9 mouse cellular contexts compared by ENCODE assay signal in genomic region chr6:121017436-121018031, GRCm38 (mm10).
DNase-seq lines count a peak whose midpoint lies in the region; ATAC-seq and TF ChIP-seq lines count a peak whose summit lies in the region.
"Had no signal": no experiment of that assay in that cellular context is flagged by ENCODE, and none has a peak within 500 bp of the region (broad histone marks: within the 10 kb centered on the region; RNA-seq: fewer than 3 reads in every experiment).

No protein-coding gene starts in this region.

- H3K9me3 ChIP-seq in liver, embryonic 11.5 days (ENCODE audit: control insufficient read depth, low read length) = no peaks in the 10 kb centered on the region
- no peaks in the 10 kb centered on the region for H3K9me3 ChIP-seq in midbrain, embryonic 16.5 days (replicated peaks; ENCODE audit: control insufficient read depth, low read length, poor library complexity, severe bottlenecking)

- no peaks in the 10 kb centered on the region for H3K27me3 ChIP-seq in liver, adult 2 months (ENCODE audit: control insufficient read depth, insufficient read depth, low read length)
- no peaks in the 10 kb centered on the region for H3K27me3 ChIP-seq in liver, embryonic 11.5 days (replicated peaks; ENCODE audit: control insufficient read depth, insufficient read depth, low read length)
- H3K27me3 ChIP-seq in midbrain, embryonic 16.5 days (ENCODE audit: control insufficient read depth, insufficient read depth, low read depth, low read length) = no peaks in the 10 kb centered on the region

- no peak for TF ChIP-seq POLR2A in liver, adult 2 months (IDR thresholded peaks at IDR 0.05; ENCODE audit: extremely low read depth, insufficient read depth, low read length)

- peaks cover 13% of the 10 kb centered on the region; the same call in 1 of the 2 replicates for H3K36me3 ChIP-seq in liver, adult 2 months (ENCODE audit: control insufficient read depth, insufficient read depth, low read length)
- peaks cover 21% of the 10 kb centered on the region for H3K36me3 ChIP-seq in liver, embryonic 11.5 days (ENCODE audit: control insufficient read depth, insufficient read depth, low read length)
- peaks cover 38% of the 10 kb centered on the region for H3K36me3 ChIP-seq in midbrain, embryonic 16.5 days (ENCODE audit: control insufficient read depth, insufficient read depth, low read length)

- H3K4me2 ChIP-seq in liver, embryonic 11.5 days = no peak overlapping the region
- no peak overlapping the region for H3K4me2 ChIP-seq in midbrain, embryonic 16.5 days (ENCODE audit: low read length)

- H3K4me1 ChIP-seq in liver, adult 2 months (ENCODE audit: control insufficient read depth, insufficient read depth, low read length) = peaks cover 32% of the 10 kb centered on the region
- H3K4me1 ChIP-seq in liver, embryonic 11.5 days (replicated peaks; ENCODE audit: control insufficient read depth, insufficient read depth, low read length) = no peaks in the 10 kb centered on the region
- H3K4me1 ChIP-seq in midbrain, embryonic 16.5 days (ENCODE audit: control insufficient read depth, insufficient read depth, low read length) = peaks cover 2% of the 10 kb centered on the region; the same call in 1 of the 2 replicates

- DNase-seq in liver, adult 2 months (ENCODE audit: extremely low read depth, low read depth, low spot score) = peak; percentile 97
- DNase-seq in liver, embryonic 11.5 days (ENCODE audit: low spot score) = no peak
- DNase-seq in cerebellum, adult 11 months = peak; percentile 70
- peak; percentile 77 to 86 for DNase-seq in heart, postnatal 10 days
- peak; percentile 55 for DNase-seq in lung, postnatal 25 days (ENCODE audit: low spot score)
- no peak for DNase-seq in left cerebral cortex, adult 11 months (ENCODE audit: low spot score)
- no peak for DNase-seq in layer of hippocampus, postnatal 14 days (ENCODE audit: low spot score in 2 of 2)

- WGBS in liver, adult 2 months = 17% methylated on average over 12 of the region's 12 CpGs
- 74% methylated on average over 12 of the region's 12 CpGs for WGBS in liver, embryonic 11.5 days
- WGBS in midbrain, embryonic 16.5 days = 72% methylated on average over 12 of the region's 12 CpGs

- H3K79me2 ChIP-seq in liver, adult 2 months (ENCODE audit: control insufficient read depth, insufficient read depth, low read length) = no peaks in the 10 kb centered on the region

- H3K9ac ChIP-seq in liver, adult 2 months (ENCODE audit: low read depth, low read length) = no peak overlapping the region
- H3K9ac ChIP-seq in liver, embryonic 11.5 days (ENCODE audit: low read depth, low read length) = no peak overlapping the region
- no peak overlapping the region for H3K9ac ChIP-seq in midbrain, embryonic 16.5 days (ENCODE audit: low read depth, low read length)

- H3K4me3 ChIP-seq in liver, adult 2 months (ENCODE audit: insufficient read depth, low read depth, low read length) = no peak overlapping the region
- H3K4me3 ChIP-seq in liver, embryonic 11.5 days (ENCODE audit: low read depth, low read length) = no peak overlapping the region
- H3K4me3 ChIP-seq in midbrain, embryonic 16.5 days (ENCODE audit: low read depth, low read length) = no peak overlapping the region
- H3K4me3 ChIP-seq: myocyte had no signal

- ATAC-seq in liver, embryonic 11.5 days (replicated peaks; ENCODE audit: low FRiP score) = no peak
- no peak for ATAC-seq in midbrain, embryonic 16.5 days

- H3K27ac ChIP-seq in liver, adult 2 months (replicated peaks; ENCODE audit: insufficient read depth, low read depth, low read length) = peak overlapping the region; percentile 76
- no peak overlapping the region for H3K27ac ChIP-seq in liver, embryonic 11.5 days (ENCODE audit: low read depth, low read length)
- H3K27ac ChIP-seq in midbrain, embryonic 16.5 days (ENCODE audit: low read length) = no peak overlapping the region

- TF ChIP-seq CTCF in liver, adult 2 months (IDR thresholded peaks at IDR 0.05; ENCODE audit: low read depth, low read length) = no peak

- intact Hi-C loops in heart, postnatal 10 days (cut with DNase I) = loop anchor here (2.0 kb wide), 1 partner anchor 93 kb away; no protein-coding TSS in a partner anchor

Comparison
In these comparisons a context has a peak if more than half of its experiments do, and no peak if none do; other contexts are left out.
1. DNase-seq: peak in liver, adult 2 months (single experiment), cerebellum, adult 11 months (single experiment), heart, postnatal 10 days (2 of 2) and lung, postnatal 25 days (single experiment); none in liver, embryonic 11.5 days (single experiment), left cerebral cortex, adult 11 months (single experiment) and layer of hippocampus, postnatal 14 days (0 of 2).